Mouse (Mus musculus) C2C12 (cell line): Measurements from ENCODE around the gene Glt28d2. TPM values are rescaled to one million over a fixed set of nuclear protein-coding genes. Genes with fewer than 3 reads are reported as not detected.

Source experiments
- H3K27me3 ChIP-seq: one replicate; pipeline ENCODE4 v1.6.1; 2011; ENCODE audit not compliant: control insufficient read depth, insufficient read depth, insufficient read length
- H3K36me3 ChIP-seq: one replicate; pipeline ENCODE4 v1.6.1; 2011; ENCODE audit not compliant: control insufficient read depth, insufficient read depth
- H3K4me3 ChIP-seq: one replicate; pipeline ENCODE4 v1.5.1; 2011; ENCODE audit warnings: mild to moderate bottlenecking, control low read depth; ENCODE audit not compliant: poor library complexity, insufficient read depth, severe bottlenecking
- H3K79me2 ChIP-seq: one replicate; pipeline ENCODE4 v1.6.1; 2011; ENCODE audit not compliant: control insufficient read depth, insufficient read depth
- H3K79me3 ChIP-seq: one replicate; pipeline ENCODE4 v1.6.1; 2011; ENCODE audit warnings: low read depth, control low read depth
- H3ac ChIP-seq: one replicate; pipeline ENCODE3; 2011; ENCODE audit warnings: low read depth; ENCODE audit not compliant: control insufficient read depth, insufficient read length
- CEBPB ChIP-seq: IDR thresholded peaks from one replicate; pipeline ENCODE4 v1.6.1; 2011; ENCODE audit warnings: low read depth, mild to moderate bottlenecking, control low read depth, moderate library complexity
- CTCF ChIP-seq: IDR thresholded peaks from one replicate; pipeline ENCODE4 v1.5.1; 2011; ENCODE audit not compliant: control insufficient read depth, insufficient read depth, insufficient read length
- FOSL1 ChIP-seq: IDR thresholded peaks from one replicate; pipeline ENCODE4 v1.8.0; 2011; ENCODE audit warnings: mild to moderate bottlenecking, low read length; ENCODE audit not compliant: poor library complexity, insufficient read depth, severe bottlenecking
- MAX ChIP-seq: IDR thresholded peaks from one replicate; pipeline ENCODE4 v1.6.1; 2011; ENCODE audit warnings: mild to moderate bottlenecking, control low read depth
- MYOD1 ChIP-seq: IDR thresholded peaks from one replicate; pipeline ENCODE4 v1.6.1; 2011; ENCODE audit warnings: low read depth; ENCODE audit not compliant: control insufficient read depth, insufficient read length
- MYOG ChIP-seq: IDR thresholded peaks from one replicate; pipeline ENCODE4 v1.6.1; 2011; ENCODE audit not compliant: control insufficient read depth, insufficient read length; ENCODE audit errors: extremely low read depth
- USF1 ChIP-seq: IDR thresholded peaks from one replicate; pipeline ENCODE4 v1.6.1; 2011; ENCODE audit warnings: low read depth, mild to moderate bottlenecking, control low read depth, moderate library complexity
- polyA plus RNA-seq: library from polyadenylated mRNA; unstranded; fragments of >200 nt; fragmentation: generic; extraction: Trizol; gene quantifications from one replicate; pipeline ENCODE4 v1.2.1, GENCODE M21; 2012; ENCODE audit warnings: missing spikeins

The Glt28d2 gene
- polyA plus RNA-seq, 1 experiment, result 1.4 TPM

DNA sequence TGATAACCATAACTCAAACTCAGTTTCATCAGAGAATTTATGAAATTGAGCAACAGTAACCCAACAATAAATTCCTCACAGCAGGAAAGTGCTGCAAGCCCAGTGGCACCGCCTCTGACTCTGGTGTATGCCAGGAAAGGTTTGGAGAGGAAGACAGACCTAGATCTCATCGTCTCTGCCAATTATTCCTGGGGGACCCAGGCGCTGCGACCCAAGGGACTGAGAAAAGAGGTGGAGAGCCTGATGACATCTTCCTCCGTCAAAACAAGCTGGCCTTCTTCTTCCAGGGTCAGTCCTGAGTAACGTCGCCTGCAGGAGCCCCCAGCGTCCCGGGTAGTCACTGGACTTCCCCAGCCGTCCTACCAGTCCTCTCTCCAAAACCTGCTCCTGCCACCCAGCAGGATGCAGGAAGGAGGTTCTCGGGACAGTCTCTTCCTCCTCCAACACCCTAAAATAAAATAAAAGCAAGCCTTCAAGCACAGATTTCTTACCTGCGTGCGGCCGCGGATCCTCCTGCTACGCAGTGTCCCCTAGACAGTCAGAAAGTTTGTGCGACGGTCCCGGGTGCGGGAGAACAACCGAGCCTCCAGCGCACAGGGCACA, 579 bp downstream of the Glt28d2 start:
- no peak for TF ChIP-seq MYOG
- no peak for TF ChIP-seq CTCF
- TF ChIP-seq MAX, result no peak
- TF ChIP-seq CEBPB, result no peak
- no peak for TF ChIP-seq USF1
- TF ChIP-seq FOSL1, result no peak
- no peak for TF ChIP-seq MYOD1
- H3K4me3 ChIP-seq, result peak overlapping the region; percentile 54
- H3K79me2 ChIP-seq, result peaks cover 49% of the 10 kb centered on the region
- no peaks in the 10 kb centered on the region for H3K36me3 ChIP-seq
- H3K79me3 ChIP-seq, result peaks cover 25% of the 10 kb centered on the region
- peak overlapping the region; percentile 54 for H3ac ChIP-seq
- no peaks in the 10 kb centered on the region for H3K27me3 ChIP-seq

DNA sequence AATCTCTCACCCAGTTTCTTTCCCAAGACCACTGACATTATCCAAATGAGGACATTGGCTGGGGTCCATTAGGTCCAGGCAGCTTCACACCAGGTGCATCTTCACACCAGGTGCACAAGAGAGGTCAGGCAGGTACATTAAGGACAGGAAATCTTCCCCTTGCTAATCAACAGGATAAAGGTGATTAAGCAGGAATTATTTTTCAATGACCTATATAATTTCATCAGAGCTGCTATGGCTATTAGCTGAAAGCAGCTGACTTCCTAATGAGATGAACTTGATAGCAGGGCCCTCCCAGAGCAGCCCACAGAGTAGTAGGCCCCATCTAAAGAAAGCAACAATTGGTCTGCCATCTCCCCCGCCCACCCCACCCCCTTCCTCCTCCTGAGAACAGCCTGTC, 1.4 kb downstream of the Glt28d2 start:
- peaks cover 27% of the 10 kb centered on the region for H3K79me3 ChIP-seq
- peak overlapping the region; percentile 54 for H3K4me3 ChIP-seq
- no peaks in the 10 kb centered on the region for H3K27me3 ChIP-seq

DNA sequence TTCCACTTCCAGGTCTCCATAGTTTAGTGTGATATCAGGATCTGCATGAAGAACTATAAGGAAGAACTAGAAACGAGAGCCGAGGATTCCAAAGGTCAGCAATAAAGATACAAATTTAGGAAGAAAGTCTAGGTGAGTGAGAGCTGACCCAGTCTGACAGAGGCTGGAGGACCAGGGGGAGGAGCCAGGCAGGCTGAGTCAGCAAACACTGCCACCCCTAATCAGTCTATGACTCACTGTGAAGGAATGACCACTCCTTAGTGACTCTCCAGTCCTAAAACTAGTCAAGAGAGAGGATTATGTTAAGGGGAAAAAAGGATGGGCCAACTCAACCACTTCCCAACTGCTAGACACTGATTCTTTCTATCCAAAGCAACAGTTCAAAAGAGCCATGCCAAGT, 6.6 kb downstream of the Glt28d2 start:
- Histone ChIP-seq H3K4me3 (no peak overlapping the region), H3K27me3 (no peaks in the 10 kb centered on the region), H3ac (no peak overlapping the region), H3K79me2 (peaks cover 83% of the 10 kb centered on the region), H3K36me3 (no peaks in the 10 kb centered on the region), H3K79me3 (peaks cover 36% of the 10 kb centered on the region)
- TF ChIP-seq MYOG (no peak), FOSL1 (peak; percentile 84)

More for the DNA sequence above, 1.4 kb downstream of the Glt28d2 start:
- Histone ChIP-seq H3K36me3 (no peaks in the 10 kb centered on the region), H3K79me2 (peaks cover 53% of the 10 kb centered on the region), H3ac (no peak overlapping the region)
- TF ChIP-seq CTCF (no peak), USF1 (no peak), FOSL1 (no peak), CEBPB (no peak), MAX (no peak), MYOD1 (no peak), MYOG (no peak)

DNA sequence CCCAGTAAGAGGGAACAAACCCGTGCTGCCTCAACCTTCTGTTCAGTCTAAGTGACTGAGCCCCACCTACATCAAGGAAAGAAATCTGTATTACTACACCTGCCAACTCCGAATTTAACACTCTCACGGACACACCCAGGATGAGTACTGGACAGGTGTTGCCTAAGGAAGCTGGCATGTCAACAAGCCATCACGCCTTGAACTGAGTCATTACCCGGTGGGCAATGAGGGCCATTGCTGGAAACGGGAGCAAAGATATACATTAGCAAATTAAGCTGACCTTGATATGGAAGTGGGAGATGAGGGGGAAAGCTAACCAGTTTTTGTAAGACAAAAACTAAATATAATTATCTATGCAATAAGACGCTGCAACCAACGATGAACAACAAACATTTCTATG, 7.2 kb downstream of the Glt28d2 start:
- Histone ChIP-seq H3K79me3 (peaks cover 35% of the 10 kb centered on the region), H3K4me3 (no peak overlapping the region), H3ac (no peak overlapping the region), H3K36me3 (no peaks in the 10 kb centered on the region), H3K79me2 (peaks cover 79% of the 10 kb centered on the region), H3K27me3 (no peaks in the 10 kb centered on the region)
- TF ChIP-seq MAX (no peak), FOSL1 (no peak), USF1 (no peak), CEBPB (no peak), MYOD1 (peak; percentile 62), MYOG (no peak), CTCF (no peak)

DNA sequence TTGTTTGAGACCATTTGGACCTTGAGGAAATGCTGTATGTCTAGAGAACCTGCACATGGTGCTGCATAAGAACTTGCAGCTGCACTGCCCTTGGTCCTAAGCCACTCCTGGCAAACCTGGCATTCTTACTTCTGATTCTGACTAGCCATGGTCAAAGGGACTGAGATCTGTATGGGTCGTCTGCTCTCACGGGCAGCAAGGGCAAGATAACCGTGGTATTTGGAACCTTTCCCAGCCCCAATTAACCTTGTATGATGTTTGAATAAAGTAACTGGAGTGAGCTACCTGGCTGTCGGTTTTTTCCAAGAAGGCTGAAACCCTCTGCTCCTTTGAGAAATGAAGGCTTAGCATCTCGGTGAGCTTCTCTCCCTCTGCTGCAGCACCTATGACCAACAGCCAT, 8.4 kb downstream of the Glt28d2 start:
- TF ChIP-seq USF1 (no peak), CTCF (no peak), MYOD1 (no peak), FOSL1 (no peak), MAX (no peak), CEBPB (no peak), MYOG (no peak)
- Histone ChIP-seq H3K27me3 (no peaks in the 10 kb centered on the region), H3K79me3 (peaks cover 38% of the 10 kb centered on the region), H3ac (no peak overlapping the region), H3K36me3 (no peaks in the 10 kb centered on the region), H3K79me2 (peaks cover 79% of the 10 kb centered on the region), H3K4me3 (no peak overlapping the region)

DNA sequence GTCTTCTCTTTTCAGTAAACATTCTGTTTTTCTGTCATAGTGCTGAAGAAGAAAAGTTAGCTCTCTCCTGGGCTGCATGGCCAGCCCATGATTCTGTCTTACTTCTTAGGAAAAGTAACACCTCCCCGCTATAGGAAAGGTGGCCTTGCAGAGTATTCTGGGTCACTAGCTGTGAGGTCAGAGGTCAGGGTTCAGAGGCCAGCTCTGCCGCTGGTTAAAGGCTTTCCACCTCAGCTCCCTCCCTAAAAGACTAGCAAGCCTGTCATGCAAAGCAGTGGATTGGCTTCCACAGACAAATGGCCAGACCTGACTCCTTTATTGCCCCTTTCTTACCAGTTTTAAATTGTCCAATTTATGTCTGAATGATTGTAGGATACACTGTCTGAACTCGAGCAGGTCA, 23.3 kb downstream of the Glt28d2 start:
- no peak overlapping the region for H3ac ChIP-seq
- no peaks in the 10 kb centered on the region for H3K36me3 ChIP-seq
- no peaks in the 10 kb centered on the region for H3K27me3 ChIP-seq
- no peak for TF ChIP-seq MYOD1
- H3K79me3 ChIP-seq, result peaks cover 3% of the 10 kb centered on the region
- peaks cover 34% of the 10 kb centered on the region for H3K79me2 ChIP-seq
- H3K4me3 ChIP-seq, result no peak overlapping the region
